Mouse (Mus musculus): ENCODE results near the gene Smarca2.

The Smarca2 gene

GRCm38 (mm10) chr19:26604755-26605300, at the start of gene Smarca2:
TSS of gene Smarca2 (plus strand) at chr19:26605050.
- DNase-seq (ENCODE audit: low spot score in 2 of 2) = peak; percentile 96 to 97

GRCm38 (mm10) chr19:26564850-26565249, 40.0 kb upstream of the Smarca2 start:
- DNase-seq (ENCODE audit: low spot score in 2 of 2) = no peak

- no peak for DNase-seq (ENCODE audit: low spot score in 2 of 2)
Measured at GRCm38 (mm10) chr19:26566109-26566508, 38.7 kb upstream of the Smarca2 start.

- no peak for DNase-seq (ENCODE audit: low spot score in 2 of 2)
Measured at GRCm38 (mm10) chr19:26568236-26568635, 36.6 kb upstream of the Smarca2 start.

- DNase-seq (ENCODE audit: low spot score in 2 of 2) = no peak
Measured at GRCm38 (mm10) chr19:26568941-26569340, 35.9 kb upstream of the Smarca2 start.

- DNase-seq (ENCODE audit: low spot score in 2 of 2) = no peak
Measured at GRCm38 (mm10) chr19:26569461-26569860, 35.4 kb upstream of the Smarca2 start.

GRCm38 (mm10) chr19:26579645-26580044, 25.2 kb upstream of the Smarca2 start:
- DNase-seq (ENCODE audit: low spot score in 2 of 2) = no peak

- DNase-seq (ENCODE audit: low spot score in 2 of 2) = no peak
Measured at GRCm38 (mm10) chr19:26580061-26580460, 24.8 kb upstream of the Smarca2 start.

GRCm38 (mm10) chr19:26594661-26595060, 10.2 kb upstream of the Smarca2 start:
- DNase-seq (ENCODE audit: low spot score in 2 of 2) = no peak

- no peak for DNase-seq (ENCODE audit: low spot score in 2 of 2)
Measured at GRCm38 (mm10) chr19:26601459-26601858, 3.4 kb upstream of the Smarca2 start.

GRCm38 (mm10) chr19:26603296-26603860, 1.5 kb upstream of the Smarca2 start:
- DNase-seq (ENCODE audit: low spot score in 2 of 2) = no peak

GRCm38 (mm10) chr19:26603906-26604754, 720 bp upstream of the Smarca2 start:
- DNase-seq (ENCODE audit: low spot score in 2 of 2) = no peak

- peak; percentile 29 to 43 for DNase-seq (ENCODE audit: low spot score in 2 of 2)
Measured at GRCm38 (mm10) chr19:26605438-26606320, 829 bp downstream of the Smarca2 start.

- peak; percentile 79 to 80 for DNase-seq (ENCODE audit: low spot score in 2 of 2)
Measured at GRCm38 (mm10) chr19:26606321-26607155, 1.7 kb downstream of the Smarca2 start.

- DNase-seq (ENCODE audit: low spot score in 2 of 2) = peak; percentile 80 to 82
Measured at GRCm38 (mm10) chr19:26607156-26607536, 2.3 kb downstream of the Smarca2 start.

- peak in 1 of 2 experiments; percentile 14 for DNase-seq (ENCODE audit: low spot score in 2 of 2)
Measured at GRCm38 (mm10) chr19:26607551-26608433, 2.9 kb downstream of the Smarca2 start.

- DNase-seq (ENCODE audit: low spot score in 2 of 2) = no peak
Measured at GRCm38 (mm10) chr19:26608434-26608812, 3.6 kb downstream of the Smarca2 start.

- no peak for DNase-seq (ENCODE audit: low spot score in 2 of 2)
Measured at GRCm38 (mm10) chr19:26609637-26610036, 4.8 kb downstream of the Smarca2 start.

GRCm38 (mm10) chr19:26612995-26613394, 8.1 kb downstream of the Smarca2 start:
- DNase-seq (ENCODE audit: low spot score in 2 of 2) = peak; percentile 19 to 32

- DNase-seq (ENCODE audit: low spot score in 2 of 2) = no peak
Measured at GRCm38 (mm10) chr19:26613665-26614064, 8.8 kb downstream of the Smarca2 start.

Data from spleen, postnatal 36 days (tissue).